Mouse (Mus musculus): ENCODE measurements around the gene Map3k4. TPM values are rescaled to one million over a fixed set of nuclear protein-coding genes. Genes with fewer than 3 reads are reported as not detected.

Map3k4 gene
- total and polyA plus RNA-seq, 3 experiments: 12.7 to 22.6 (median 20.9) TPM

DNA sequence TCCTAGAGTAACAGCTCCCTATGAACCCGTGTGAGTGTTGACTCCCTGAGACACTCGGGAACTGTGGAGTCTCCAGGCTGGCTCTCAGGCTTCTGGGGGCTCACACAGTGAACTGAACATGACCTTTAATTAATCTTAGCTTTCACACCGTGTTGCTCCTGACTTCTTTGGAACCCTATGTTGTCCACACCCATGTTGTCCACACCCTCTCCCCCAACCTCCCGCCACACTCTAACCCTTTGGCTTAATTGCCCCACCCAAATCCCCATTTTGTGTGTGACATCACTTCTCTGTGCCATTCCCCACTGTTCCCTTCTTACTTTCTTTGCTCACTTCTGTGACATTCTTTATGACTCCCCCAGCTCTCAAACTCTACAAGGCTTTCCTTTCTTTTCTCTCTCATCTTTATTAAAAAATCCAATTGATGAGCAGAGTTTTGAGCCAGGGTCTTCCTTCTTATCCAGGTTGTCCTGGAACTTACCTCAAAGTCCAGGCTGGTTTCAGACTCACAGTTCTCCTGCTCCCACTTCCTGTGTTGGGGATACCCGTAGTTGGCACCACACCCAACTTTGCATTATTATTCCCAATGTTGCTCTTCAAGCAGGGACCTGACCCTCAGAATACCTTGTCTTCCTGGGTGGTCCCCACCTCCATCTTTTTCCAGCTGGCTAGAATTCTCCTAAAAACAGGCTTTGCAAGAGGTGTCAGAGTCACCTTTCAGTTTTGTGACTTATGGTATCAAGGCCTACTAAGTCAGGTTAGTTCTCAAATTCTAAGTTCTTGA, 135.7 kb downstream of the Map3k4 start:
- TF ChIP-seq RAD21 (IDR thresholded peaks at IDR 0.05; ENCODE audit: low read depth, low read length): no peak
- no peak for TF ChIP-seq TBP (conservative IDR thresholded peaks at IDR 0.05; ENCODE audit: low read depth, low read length)
- TF ChIP-seq ZKSCAN1 (IDR thresholded peaks at IDR 0.05; ENCODE audit: borderline replicate concordance, low read depth, low read length): no peak
- TF ChIP-seq BHLHE40 (IDR thresholded peaks at IDR 0.05; ENCODE audit: low read depth, low read length): no peak
- no peak for TF ChIP-seq CHD1 (IDR thresholded peaks at IDR 0.05; ENCODE audit: low read depth, low read length)
- TF ChIP-seq NRF1 (IDR thresholded peaks at IDR 0.05; ENCODE audit: low read depth, low read length): no peak
- TF ChIP-seq MAX (IDR thresholded peaks at IDR 0.05; ENCODE audit: low read length): no peak
- TF ChIP-seq MAZ (IDR thresholded peaks at IDR 0.05; ENCODE audit: low read depth, low read length): no peak
- no peak for TF ChIP-seq ZNF384 (IDR thresholded peaks at IDR 0.05; ENCODE audit: low read depth, low read length)
- TF ChIP-seq IRF4 (IDR thresholded peaks at IDR 0.05; ENCODE audit: low read depth, low read length): no peak
- no peak for TF ChIP-seq USF1 (IDR thresholded peaks at IDR 0.05; ENCODE audit: low read depth, low read length)
- Histone ChIP-seq H3K36me3 (replicated peaks in 1 of 2; ENCODE audit: control insufficient read depth in 1 of 2, insufficient read depth in 1 of 2, low read length in 1 of 2) (peaks cover 45 to 92% of the 10 kb centered on the region in 2 experiments), H3K4me3 (replicated peaks in 1 of 3; ENCODE audit: low read depth in 2 of 3, low read length in 2 of 3, poor library complexity in 1 of 3) (no peak overlapping the region), H3K79me2 (replicated peaks; ENCODE audit: control insufficient read depth, extremely low read depth, insufficient read depth, poor library complexity, severe bottlenecking) (peaks cover 12% of the 10 kb centered on the region), H3K9me3 (replicated peaks; ENCODE audit: low read length) (no peaks in the 10 kb centered on the region), H3K27ac (ENCODE audit: insufficient read depth, low read depth) (no peak overlapping the region), H3K4me2 (ENCODE audit: insufficient read depth, low read depth, poor library complexity, severe bottlenecking) (no peak overlapping the region), H3K9ac (ENCODE audit: insufficient read depth, low read depth) (no peak overlapping the region), H3K27me3 (replicated peaks) (no peaks in the 10 kb centered on the region), H3K4me1 (ENCODE audit: control insufficient read depth in 1 of 2, insufficient read depth in 2 of 2) (peaks cover 21 to 48% of the 10 kb centered on the region in 2 experiments)
- in situ Hi-C loops (cut with MboI; ENCODE audit: low pct_ligation_motif_present, low pct_unique_long_range_greater_than_20kb, low sequenced_read_pairs): no loop called here
- dilution Hi-C loops (cut with MboI; ENCODE audit: extremely low pct_ligation_motif_present, extremely low pct_unique_long_range_greater_than_20kb, low sequenced_read_pairs): no loop called here
- no peak for DNase-seq (ENCODE audit: extremely low read depth)

DNA sequence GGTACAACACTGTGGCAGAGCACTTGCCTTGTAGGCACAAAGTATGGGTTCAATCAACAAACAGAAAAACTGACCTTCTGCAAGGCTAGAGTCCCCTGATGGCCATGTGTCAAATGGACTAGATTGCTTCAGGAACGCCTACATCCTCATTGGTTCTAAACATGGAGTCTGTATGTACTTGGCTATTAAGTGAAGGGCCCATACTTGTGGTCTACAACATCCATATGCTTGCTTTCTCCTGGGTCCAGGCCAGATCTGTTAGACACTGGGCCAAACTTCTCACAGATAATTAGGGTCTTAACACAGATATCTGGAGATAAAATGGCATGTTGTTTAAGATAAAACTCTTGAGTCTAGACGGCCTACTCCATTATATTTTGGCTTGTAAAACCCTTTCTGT, 138.8 kb downstream of the Map3k4 start:
- Histone ChIP-seq H3K4me3 (replicated peaks in 1 of 3; ENCODE audit: low read depth in 2 of 3, low read length in 2 of 3, poor library complexity in 1 of 3) (no peak overlapping the region), H3K4me2 (ENCODE audit: insufficient read depth, low read depth, poor library complexity, severe bottlenecking) (no peak overlapping the region), H3K27me3 (replicated peaks) (no peaks in the 10 kb centered on the region), H3K27ac (ENCODE audit: insufficient read depth, low read depth) (no peak overlapping the region), H3K36me3 (replicated peaks in 1 of 2; ENCODE audit: control insufficient read depth in 1 of 2, insufficient read depth in 1 of 2, low read length in 1 of 2) (peaks cover 46 to 92% of the 10 kb centered on the region in 2 experiments), H3K79me2 (replicated peaks; ENCODE audit: control insufficient read depth, extremely low read depth, insufficient read depth, poor library complexity, severe bottlenecking) (peaks cover 18% of the 10 kb centered on the region), H3K9me3 (replicated peaks; ENCODE audit: low read length) (peaks cover 21% of the 10 kb centered on the region), H3K9ac (ENCODE audit: insufficient read depth, low read depth) (no peak overlapping the region), H3K4me1 (ENCODE audit: control insufficient read depth in 1 of 2, insufficient read depth in 2 of 2) (peaks cover 24 to 46% of the 10 kb centered on the region in 2 experiments)
- TF ChIP-seq CHD2 (IDR thresholded peaks at IDR 0.05; ENCODE audit: low read length): no peak
- no peak for TF ChIP-seq RAD21 (IDR thresholded peaks at IDR 0.05; ENCODE audit: low read depth, low read length)
- TF ChIP-seq MAFK (IDR thresholded peaks at IDR 0.05; ENCODE audit: insufficient replicate concordance, low read length): no peak
- TF ChIP-seq UBTF (IDR thresholded peaks at IDR 0.05; ENCODE audit: low read depth, low read length): no peak
- no peak for TF ChIP-seq ELF1 (IDR thresholded peaks at IDR 0.05; ENCODE audit: low read depth, low read length)
- no peak for TF ChIP-seq POLR2A (IDR thresholded peaks at IDR 0.05; ENCODE audit: low read depth, low read length)
- TF ChIP-seq CTCF (conservative IDR thresholded peaks at IDR 0.05 in 1 of 2, IDR thresholded peaks at IDR 0.05 in 1 of 2; ENCODE audit: low read depth in 2 of 2, low read length in 2 of 2): no peak
- no peak for TF ChIP-seq ZKSCAN1 (IDR thresholded peaks at IDR 0.05; ENCODE audit: borderline replicate concordance, low read depth, low read length)
- TF ChIP-seq TCF12 (IDR thresholded peaks at IDR 0.05; ENCODE audit: low read depth, low read length): no peak
- TF ChIP-seq PAX5 (IDR thresholded peaks at IDR 0.05; ENCODE audit: low read length): no peak
- no peak for TF ChIP-seq ZMIZ1 (IDR thresholded peaks at IDR 0.05; ENCODE audit: low read depth, low read length)
- TF ChIP-seq ETS1 (conservative IDR thresholded peaks at IDR 0.05; ENCODE audit: low read depth, low read length): no peak
- no peak for TF ChIP-seq USF2 (conservative IDR thresholded peaks at IDR 0.05; ENCODE audit: low read depth, low read length)
- TF ChIP-seq RCOR1 (conservative IDR thresholded peaks at IDR 0.05; ENCODE audit: low read depth, low read length): no peak
- TF ChIP-seq JUND (conservative IDR thresholded peaks at IDR 0.05; ENCODE audit: low read depth, low read length): no peak
- in situ Hi-C loops (cut with MboI; ENCODE audit: low pct_ligation_motif_present, low pct_unique_long_range_greater_than_20kb, low sequenced_read_pairs) (no loop called here), dilution Hi-C loops (cut with MboI; ENCODE audit: extremely low pct_ligation_motif_present, extremely low pct_unique_long_range_greater_than_20kb, low sequenced_read_pairs) (no loop called here)
- DNase-seq (ENCODE audit: extremely low read depth): no peak
